Mouse (Mus musculus): Measurements from ENCODE around the gene Pla2g4d. TPM values are rescaled to one million over a fixed set of nuclear protein-coding genes. Genes with fewer than 3 reads are reported as not detected.

The Pla2g4d gene
- total and polyA plus RNA-seq, 3 experiments, result not detected

GRCm38 (mm10) chr2:120284705-120285104 is 4.3 kb downstream of the Pla2g4d start:
- Histone ChIP-seq H3K36me3 (replicated peaks in 1 of 2; ENCODE audit: control insufficient read depth in 1 of 2, insufficient read depth in 1 of 2, low read length in 1 of 2) (no peaks in the 10 kb centered on the region), H3K4me3 (replicated peaks in 1 of 3; ENCODE audit: low read depth in 2 of 3, low read length in 2 of 3, poor library complexity in 1 of 3) (no peak overlapping the region), H3K4me1 (ENCODE audit: control insufficient read depth in 1 of 2, insufficient read depth in 2 of 2) (peaks cover 0 to 2% of the 10 kb centered on the region in 2 experiments; a peak in 1 of 4 replicates), H3K27ac (ENCODE audit: insufficient read depth, low read depth) (no peak overlapping the region), H3K9me3 (replicated peaks; ENCODE audit: low read length) (no peaks in the 10 kb centered on the region), H3K9ac (ENCODE audit: insufficient read depth, low read depth) (no peak overlapping the region), H3K27me3 (replicated peaks) (peaks cover 3% of the 10 kb centered on the region), H3K79me2 (replicated peaks; ENCODE audit: control insufficient read depth, extremely low read depth, insufficient read depth, poor library complexity, severe bottlenecking) (no peaks in the 10 kb centered on the region), H3K4me2 (ENCODE audit: insufficient read depth, low read depth, poor library complexity, severe bottlenecking) (no peak overlapping the region)
- TF ChIP-seq MYC (IDR thresholded peaks at IDR 0.05; ENCODE audit: low read depth, low read length) (no peak), GABPA (IDR thresholded peaks at IDR 0.05; ENCODE audit: insufficient replicate concordance, low read depth, low read length) (no peak), E2F4 (IDR thresholded peaks at IDR 0.05; ENCODE audit: insufficient replicate concordance, low read depth, low read length) (no peak), USF1 (IDR thresholded peaks at IDR 0.05; ENCODE audit: low read depth, low read length) (no peak), ZKSCAN1 (IDR thresholded peaks at IDR 0.05; ENCODE audit: borderline replicate concordance, low read depth, low read length) (no peak), MAFK (IDR thresholded peaks at IDR 0.05; ENCODE audit: insufficient replicate concordance, low read length) (no peak), POLR2AphosphoS2 (IDR thresholded peaks at IDR 0.05; ENCODE audit: low read depth, low read length) (no peak), CHD1 (IDR thresholded peaks at IDR 0.05; ENCODE audit: low read depth, low read length) (no peak), MAZ (IDR thresholded peaks at IDR 0.05; ENCODE audit: low read depth, low read length) (no peak), JUN (IDR thresholded peaks at IDR 0.05; ENCODE audit: insufficient read depth, low read depth, low read length) (no peak)
- no peak for DNase-seq (ENCODE audit: extremely low read depth)
- in situ Hi-C loops (cut with MboI; ENCODE audit: low pct_ligation_motif_present, low pct_unique_long_range_greater_than_20kb, low sequenced_read_pairs) (loop anchor here (25.0 kb wide), 1 partner anchor 197 kb away; no protein-coding TSS in a partner anchor), dilution Hi-C loops (cut with MboI; ENCODE audit: extremely low pct_ligation_motif_present, extremely low pct_unique_long_range_greater_than_20kb, low sequenced_read_pairs) (no loop called here)

GRCm38 (mm10) chr2:120284094-120284493 is 4.9 kb downstream of the Pla2g4d start:
- no peak overlapping the region for H3K4me3 ChIP-seq (replicated peaks in 1 of 3; ENCODE audit: low read depth in 2 of 3, low read length in 2 of 3, poor library complexity in 1 of 3)
- no peaks in the 10 kb centered on the region for H3K9me3 ChIP-seq (replicated peaks; ENCODE audit: low read length)
- H3K27me3 ChIP-seq (replicated peaks), result peaks cover 3% of the 10 kb centered on the region
- no peak overlapping the region for H3K27ac ChIP-seq (ENCODE audit: insufficient read depth, low read depth)
- H3K4me2 ChIP-seq (ENCODE audit: insufficient read depth, low read depth, poor library complexity, severe bottlenecking), result no peak overlapping the region
- H3K9ac ChIP-seq (ENCODE audit: insufficient read depth, low read depth), result no peak overlapping the region
- in situ Hi-C loops (cut with MboI; ENCODE audit: low pct_ligation_motif_present, low pct_unique_long_range_greater_than_20kb, low sequenced_read_pairs), result loop anchor here (25.0 kb wide), 1 partner anchor 197 kb away; no protein-coding TSS in a partner anchor
- peaks cover 0 to 3% of the 10 kb centered on the region in 2 experiments; a peak in 1 of 4 replicates for H3K4me1 ChIP-seq (ENCODE audit: control insufficient read depth in 1 of 2, insufficient read depth in 2 of 2)
- H3K36me3 ChIP-seq (replicated peaks in 1 of 2; ENCODE audit: control insufficient read depth in 1 of 2, insufficient read depth in 1 of 2, low read length in 1 of 2), result no peaks in the 10 kb centered on the region
- DNase-seq (ENCODE audit: extremely low read depth), result no peak
- H3K79me2 ChIP-seq (replicated peaks; ENCODE audit: control insufficient read depth, extremely low read depth, insufficient read depth, poor library complexity, severe bottlenecking), result no peaks in the 10 kb centered on the region
- no peak for TF ChIP-seq KAT2A (IDR thresholded peaks at IDR 0.05; ENCODE audit: insufficient replicate concordance, low read length)
- TF ChIP-seq MAZ (IDR thresholded peaks at IDR 0.05; ENCODE audit: low read depth, low read length), result no peak
- TF ChIP-seq JUN (IDR thresholded peaks at IDR 0.05; ENCODE audit: insufficient read depth, low read depth, low read length), result no peak
- TF ChIP-seq CHD2 (IDR thresholded peaks at IDR 0.05; ENCODE audit: low read length), result no peak
- TF ChIP-seq ETS1 (conservative IDR thresholded peaks at IDR 0.05; ENCODE audit: low read depth, low read length), result no peak
- TF ChIP-seq POLR2A (IDR thresholded peaks at IDR 0.05; ENCODE audit: low read depth, low read length), result no peak
- TF ChIP-seq HCFC1 (IDR thresholded peaks at IDR 0.05; ENCODE audit: low read depth, low read length), result no peak
- no peak for TF ChIP-seq RAD21 (IDR thresholded peaks at IDR 0.05; ENCODE audit: low read depth, low read length)
- no peak for TF ChIP-seq MXI1 (IDR thresholded peaks at IDR 0.05; ENCODE audit: low read depth, low read length)
- no peak for TF ChIP-seq NELFE (IDR thresholded peaks at IDR 0.05; ENCODE audit: low read depth, low read length)
- TF ChIP-seq USF1 (IDR thresholded peaks at IDR 0.05; ENCODE audit: low read depth, low read length), result no peak
- dilution Hi-C loops (cut with MboI; ENCODE audit: extremely low pct_ligation_motif_present, extremely low pct_unique_long_range_greater_than_20kb, low sequenced_read_pairs), result no loop called here

Data from CH12.LX (cell line).